Comparison of ENCODE assay signal across 8 mouse cellular contexts in genomic region chr6:39724071-39724470, GRCm38 (mm10). TPM values are rescaled to one million over a fixed set of nuclear protein-coding genes. Genes with fewer than 3 reads are reported as not detected.
DNase-seq lines count a peak whose midpoint lies in the region; ATAC-seq and TF ChIP-seq lines count a peak whose summit lies in the region.

No protein-coding gene starts in this region.

- peaks cover 5% of the 10 kb centered on the region; the same call in 1 of the 2 replicates for H3K79me2 ChIP-seq in heart, adult 2 months (replicated peaks; ENCODE audit: control insufficient read depth, insufficient read depth, low read length)

- H3K9me3 ChIP-seq in hindbrain, embryonic 16.5 days (ENCODE audit: control insufficient read depth, low read length): no peaks in the 10 kb centered on the region
- no peaks in the 10 kb centered on the region for H3K9me3 ChIP-seq in midbrain, embryonic 14.5 days (ENCODE audit: control insufficient read depth, low read length)

- peak overlapping the region; percentile 93 for H3K4me3 ChIP-seq in heart, adult 2 months
- H3K4me3 ChIP-seq in hindbrain, embryonic 16.5 days (ENCODE audit: low read length): peak overlapping the region; percentile 96
- peak overlapping the region; percentile 99 for H3K4me3 ChIP-seq in midbrain, embryonic 14.5 days (replicated peaks; ENCODE audit: low read depth, low read length)

- H3K27me3 ChIP-seq in heart, adult 2 months (ENCODE audit: control insufficient read depth, insufficient read depth, low read length): no peaks in the 10 kb centered on the region
- no peaks in the 10 kb centered on the region for H3K27me3 ChIP-seq in hindbrain, embryonic 16.5 days (replicated peaks; ENCODE audit: control insufficient read depth, insufficient read depth, low read length)
- H3K27me3 ChIP-seq in midbrain, embryonic 14.5 days (ENCODE audit: control insufficient read depth, insufficient read depth, low read length): no peaks in the 10 kb centered on the region

- intact Hi-C loops in heart, adult 2 months (cut with DNase I): loop anchor here (2.0 to 5.0 kb wide), 2 partner anchors 47 to 59 kb away; no protein-coding TSS in a partner anchor

- 2% methylated on average over 7 of the region's 7 CpGs for WGBS in heart, adult 2 months
- WGBS in hindbrain, embryonic 16.5 days: 2% methylated on average over 7 of the region's 7 CpGs
- WGBS in midbrain, embryonic 14.5 days: 1% methylated on average over 7 of the region's 7 CpGs

- TF ChIP-seq POLR2A in heart, adult 2 months (IDR thresholded peaks at IDR 0.05; ENCODE audit: insufficient read depth, low read depth, low read length): no peak

- H3K4me1 ChIP-seq in heart, adult 2 months (ENCODE audit: control insufficient read depth, insufficient read depth, low read length): peaks cover 6% of the 10 kb centered on the region
- peaks cover 24% of the 10 kb centered on the region for H3K4me1 ChIP-seq in hindbrain, embryonic 16.5 days (ENCODE audit: control insufficient read depth, insufficient read depth, low read depth, low read length)
- H3K4me1 ChIP-seq in midbrain, embryonic 14.5 days (ENCODE audit: control insufficient read depth, insufficient read depth, low read length): peaks cover 19% of the 10 kb centered on the region

- peak in 1 of 2 experiments; percentile 4 for DNase-seq in heart, adult 2 months
- DNase-seq in heart, adult 11 months: no peak
- peak; percentile 3 to 9 for DNase-seq in B cell, adult 2 months
- peak; percentile 19 for DNase-seq in embryo, embryonic 10.5 days (ENCODE audit: low spot score)
- DNase-seq in midbrain, embryonic 14.5 days: peak; percentile 13
- DNase-seq in ovary, postnatal 14 days (ENCODE audit: low spot score): no peak
- no peak for DNase-seq in layer of hippocampus, postnatal 14 days (ENCODE audit: low spot score in 2 of 2)

- H3K4me2 ChIP-seq in hindbrain, embryonic 16.5 days (ENCODE audit: low read length): peak overlapping the region; percentile 98
- H3K4me2 ChIP-seq in midbrain, embryonic 14.5 days (ENCODE audit: low read length): peak overlapping the region; percentile 94

- H3K9ac ChIP-seq in heart, adult 2 months (ENCODE audit: low read depth, low read length): peak overlapping the region; percentile 92
- H3K9ac ChIP-seq in hindbrain, embryonic 16.5 days (ENCODE audit: low read depth, low read length): peak overlapping the region; percentile 96
- peak overlapping the region; percentile 95 for H3K9ac ChIP-seq in midbrain, embryonic 14.5 days (replicated peaks; ENCODE audit: low read length)

- no peak for TF ChIP-seq EP300 in heart, adult 2 months (IDR thresholded peaks at IDR 0.05; ENCODE audit: insufficient read depth, low read depth, low read length)

- H3K36me3 ChIP-seq in heart, adult 2 months (ENCODE audit: control insufficient read depth, insufficient read depth, low read length): peaks cover 20% of the 10 kb centered on the region
- no peaks in the 10 kb centered on the region for H3K36me3 ChIP-seq in hindbrain, embryonic 16.5 days (ENCODE audit: control insufficient read depth, insufficient read depth, low read length)
- H3K36me3 ChIP-seq in midbrain, embryonic 14.5 days (ENCODE audit: control insufficient read depth, insufficient read depth, low read length): no peaks in the 10 kb centered on the region

- no peak overlapping the region; the same call in 1 of the 2 replicates for H3K27ac ChIP-seq in heart, adult 2 months
- H3K27ac ChIP-seq in hindbrain, embryonic 16.5 days (ENCODE audit: low read depth, low read length): peak overlapping the region; percentile 98; the same call in 1 of the 2 replicates
- peak overlapping the region; percentile 97 for H3K27ac ChIP-seq in midbrain, embryonic 14.5 days (replicated peaks; ENCODE audit: low read depth, low read length)

- no peak for ATAC-seq in hindbrain, embryonic 16.5 days
- no peak for ATAC-seq in midbrain, embryonic 14.5 days (ENCODE audit: low FRiP score, low TSS enrichment)

- TF ChIP-seq CTCF in heart, adult 2 months (IDR thresholded peaks at IDR 0.05): no peak

RNA-seq across cellular contexts. Expression of gene Braf, which starts 1.2 kb away (rescaled TPM):
- 10 to 100 TPM; 15.0 to 16.9 TPM for total RNA-seq in heart, adult 2 months (2021)
- polyA plus RNA-seq in heart, adult 2 months (2012; rRNA removed): 7.2 and 12.6 TPM in 2 replicates
- 20.7 and 23.9 TPM in 2 replicates for polyA plus RNA-seq in hindbrain, embryonic 16.5 days (2015; fragmentation: Nextera tagmentation; extraction: Ambion mirVana)
- 22.5 and 25.9 TPM in 2 replicates for polyA plus RNA-seq in midbrain, embryonic 14.5 days (2014; fragmentation: Nextera tagmentation; extraction: Ambion mirVana)
- total RNA-seq in layer of hippocampus, postnatal 14 days (2021): 100 to 1,000 TPM in 1 of 2 experiments, 10 to 100 TPM in 1; 99.6 to 107 TPM

Comparison
In these comparisons a context has a peak if more than half of its experiments do, and no peak if none do; other contexts are left out.
1. DNase-seq: peak in B cell, adult 2 months (2 of 2), embryo, embryonic 10.5 days (single experiment) and midbrain, embryonic 14.5 days (single experiment); none in heart, adult 11 months (single experiment), ovary, postnatal 14 days (single experiment) and layer of hippocampus, postnatal 14 days (0 of 2).
2. Peak in every context shown above with its lines, with median percentiles within 50 percentile points of each other: H3K4me3 ChIP-seq and H3K9ac ChIP-seq.